Mouse (Mus musculus): ENCODE data around the gene Gin1. TPM values are rescaled to one million over a fixed set of nuclear protein-coding genes. Genes with fewer than 3 reads are reported as not detected.
"Not testable (repeated sequence)": the region's sequence is repeated elsewhere in the genome, so short reads cannot be mapped to it uniquely, and the experiment has no call there.

The Gin1 gene
- 10 to 100 TPM in 1 of 2 experiments, 1 to 10 TPM in 1; 7.1 to 11.2 TPM for total RNA-seq (2021)
- long read RNA-seq, experiment 1, partial matches to known transcripts: 0 of 1 reads
- long read RNA-seq, experiment 1, other reads (novel, unspliced or antisense): 1 of 1 reads
- long read RNA-seq, experiment 2, transcript Gin1-203 (8 exons, 2,046 nt): major isoform, 14 of 22 reads
- long read RNA-seq, experiment 2, partial matches to known transcripts: 0 of 22 reads
- long read RNA-seq, experiment 2, other reads (novel, unspliced or antisense): 3 of 22 reads

GRCm38 (mm10) chr1:97769904-97770753 lies at the start of gene Gin1, which contains the start of gene Ppip5k2:
Gin1 (plus strand) TSS chr1:97770172.
Ppip5k2 (minus strand) TSS chr1:97770411.
- peak; percentile 89 to 91 for DNase-seq (ENCODE audit: low spot score in 2 of 2)

- no peak for DNase-seq (ENCODE audit: low spot score in 2 of 2)
Observed at GRCm38 (mm10) chr1:97726730-97727129, 43.2 kb upstream of the Gin1 start.

- DNase-seq (ENCODE audit: low spot score in 2 of 2): no peak
Observed at GRCm38 (mm10) chr1:97729339-97729738, 40.6 kb upstream of the Gin1 start.

GRCm38 (mm10) chr1:97743063-97743462 lies 26.9 kb upstream of the Gin1 start:
- no peak for DNase-seq (ENCODE audit: low spot score in 2 of 2)

GRCm38 (mm10) chr1:97745712-97746111 lies 24.3 kb upstream of the Gin1 start:
- no peak for DNase-seq (ENCODE audit: low spot score in 2 of 2)

- DNase-seq (ENCODE audit: low spot score in 2 of 2): no peak
Observed at GRCm38 (mm10) chr1:97746261-97746660, 23.7 kb upstream of the Gin1 start.

GRCm38 (mm10) chr1:97748163-97748562 lies 21.8 kb upstream of the Gin1 start:
- no peak for DNase-seq (ENCODE audit: low spot score in 2 of 2)

- no peak for DNase-seq (ENCODE audit: low spot score in 2 of 2)
Observed at GRCm38 (mm10) chr1:97753216-97753615, 16.8 kb upstream of the Gin1 start.

- no peak for DNase-seq (ENCODE audit: low spot score in 2 of 2)
Observed at GRCm38 (mm10) chr1:97754392-97754791, 15.6 kb upstream of the Gin1 start.

- no peak for DNase-seq (ENCODE audit: low spot score in 2 of 2)
Observed at GRCm38 (mm10) chr1:97759841-97760240, 10.1 kb upstream of the Gin1 start.

GRCm38 (mm10) chr1:97760598-97760997 lies 9.4 kb upstream of the Gin1 start:
- no peak for DNase-seq (ENCODE audit: low spot score in 2 of 2)

- no peak for DNase-seq (ENCODE audit: low spot score in 2 of 2)
Observed at GRCm38 (mm10) chr1:97761477-97761876, 8.5 kb upstream of the Gin1 start.

GRCm38 (mm10) chr1:97765712-97766111 lies 4.3 kb upstream of the Gin1 start:
- not testable (repeated sequence) for DNase-seq (ENCODE audit: low spot score in 2 of 2)

GRCm38 (mm10) chr1:97768089-97768488 lies 1.9 kb upstream of the Gin1 start:
- DNase-seq (ENCODE audit: low spot score in 2 of 2): no peak

- DNase-seq (ENCODE audit: low spot score in 2 of 2): no peak
Observed at GRCm38 (mm10) chr1:97768906-97769293, 1.1 kb upstream of the Gin1 start.

- peak; percentile 23 to 29 for DNase-seq (ENCODE audit: low spot score in 2 of 2)
Observed at GRCm38 (mm10) chr1:97769294-97769903, 573 bp upstream of the Gin1 start.

GRCm38 (mm10) chr1:97771118-97771517 lies 1.1 kb downstream of the Gin1 start:
- DNase-seq (ENCODE audit: low spot score in 2 of 2): no peak

- no peak for DNase-seq (ENCODE audit: low spot score in 2 of 2)
Observed at GRCm38 (mm10) chr1:97771727-97772126, 1.8 kb downstream of the Gin1 start.

GRCm38 (mm10) chr1:97773362-97773761 lies 3.4 kb downstream of the Gin1 start:
- DNase-seq (ENCODE audit: low spot score in 2 of 2): no peak

GRCm38 (mm10) chr1:97773973-97774372 lies 4.0 kb downstream of the Gin1 start:
- DNase-seq (ENCODE audit: low spot score in 2 of 2): no peak

GRCm38 (mm10) chr1:97781674-97782073 lies 11.7 kb downstream of the Gin1 start:
- DNase-seq (ENCODE audit: low spot score in 2 of 2): no peak

GRCm38 (mm10) chr1:97784928-97785327 lies 15.0 kb downstream of the Gin1 start:
- DNase-seq (ENCODE audit: low spot score in 2 of 2): no peak

Measured in adrenal gland, adult 18-20 months (tissue).